Mouse (Mus musculus) erythroblast, adult 5-6 weeks (primary cell): ENCODE data around the gene Tspo2. TPM values are rescaled to one million over a fixed set of nuclear protein-coding genes. Genes with fewer than 3 reads are reported as not detected.
"Not testable (repeated sequence)": the region's sequence is repeated elsewhere in the genome, so short reads cannot be mapped to it uniquely, and the experiment has no call there.

Experiments
- ATAC-seq: replicated peaks from 2 replicates; pipeline ENCODE4 v1.8.0; 2016; ENCODE audit warnings: moderate number of reproducible peaks, mild to moderate bottlenecking, moderate TSS enrichment, inconsistent platforms; ENCODE audit not compliant: poor library complexity, low FRiP score, severe bottlenecking
- total RNA-seq, 2 experiments: library from RNA; stranded (forward) in 1 of 2; stranded (reverse) in 1 of 2; fragments of 150-400 nt in 1 of 2; fragments of 200-764, 138-1000 nt in 1 of 2; gene quantifications; 2 replicates each; pipeline versions ENCODE4 v1.2.3 to v1.2.4; 2015 to 2017; ENCODE audit warnings: low replicate concordance in 2 of 2

Tspo2 gene
- total RNA-seq (2015; ENCODE audit: low replicate concordance): 503 and 549 TPM in 2 replicates
- total RNA-seq (2017; ENCODE audit: low replicate concordance): 671 and 837 TPM in 2 replicates

DNA sequence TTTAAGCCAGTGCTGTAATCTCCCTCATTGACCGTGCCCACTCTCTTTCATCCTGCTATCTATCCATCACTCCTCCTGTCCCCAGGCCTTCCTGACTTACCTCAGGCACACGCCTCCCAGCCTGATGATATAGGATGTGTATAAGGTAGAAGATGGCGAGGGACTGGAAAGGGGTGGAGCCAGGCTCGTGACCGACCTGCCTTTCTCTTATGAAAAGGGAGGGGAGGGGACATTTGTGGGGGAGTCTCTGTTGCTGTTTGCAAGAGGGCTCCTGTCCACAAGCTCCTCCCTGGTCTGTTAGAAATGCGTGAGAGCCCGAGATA is at the start of gene Tspo2:
Gene Tspo2, minus strand, starts transcription at position 170 of the 323 bp plus-strand sequence.
- ATAC-seq: peak; percentile 63

DNA sequence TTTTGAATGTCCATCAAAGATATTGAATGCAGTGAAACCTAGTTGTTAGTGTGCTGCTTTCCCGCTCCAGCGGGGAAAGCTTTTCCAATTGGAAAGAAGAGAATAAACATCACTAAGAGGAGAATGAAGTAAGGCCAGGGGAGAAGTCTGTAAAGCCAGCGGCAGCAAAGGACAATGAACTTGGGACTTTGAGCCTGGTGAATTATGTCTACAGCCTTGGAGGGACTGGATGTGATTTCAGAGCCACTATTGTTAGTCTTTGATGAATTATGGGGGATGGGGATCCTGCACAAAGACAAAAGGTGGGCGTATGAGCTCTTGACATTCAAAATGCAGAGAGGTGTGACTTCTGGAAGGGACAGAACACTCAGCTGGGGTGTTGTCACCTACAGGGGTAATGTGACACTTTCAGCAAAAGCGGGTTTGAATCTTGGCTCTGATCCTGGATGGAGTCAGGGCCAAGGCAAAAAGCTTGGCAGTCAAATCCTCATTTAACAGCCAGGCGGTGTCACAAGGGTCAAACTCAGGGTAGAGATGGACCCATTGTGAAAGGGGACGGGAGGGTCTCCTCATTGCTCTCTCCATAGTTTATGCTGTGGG is 49.6 kb upstream of the Tspo2 start:
- no peak for ATAC-seq

DNA sequence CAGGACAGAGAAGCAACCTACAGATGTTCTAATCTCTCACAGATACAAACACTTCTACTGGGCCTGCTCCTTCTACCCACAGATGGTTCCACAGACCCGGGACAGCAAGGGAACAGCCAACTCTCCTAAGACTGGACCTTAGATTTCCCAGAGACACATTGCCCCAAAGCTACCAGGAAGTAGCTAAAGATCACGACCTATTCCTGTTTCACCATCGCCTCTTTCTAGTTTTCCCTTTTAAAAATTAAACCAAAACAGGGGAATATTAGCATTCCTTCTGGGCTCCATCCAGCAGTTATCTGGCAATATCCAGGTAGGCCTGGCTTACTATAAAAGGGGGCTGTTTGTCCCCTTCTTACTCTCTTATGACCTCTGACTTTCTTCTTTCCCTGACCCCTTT is 46.7 kb upstream of the Tspo2 start:
- ATAC-seq: no peak

DNA sequence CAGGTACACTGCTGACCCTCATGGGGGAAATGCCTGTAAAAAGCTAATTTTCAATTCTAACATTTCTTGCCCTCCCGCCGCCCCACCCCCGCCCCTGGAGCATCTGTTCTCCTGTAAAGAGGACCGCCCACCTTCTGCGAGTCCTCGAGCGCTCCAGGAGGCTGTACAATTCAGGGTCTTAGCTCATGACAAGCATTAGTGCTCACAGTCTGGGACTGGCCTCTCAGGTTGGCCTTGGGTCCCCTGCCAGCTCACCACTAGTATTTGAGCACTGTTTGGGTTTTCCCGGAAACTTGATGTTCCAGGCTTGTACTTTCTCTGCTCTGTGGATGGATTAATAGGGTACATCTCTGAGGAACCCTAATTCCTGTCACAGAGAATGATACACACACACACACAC is 42.7 kb upstream of the Tspo2 start:
- no peak for ATAC-seq

DNA sequence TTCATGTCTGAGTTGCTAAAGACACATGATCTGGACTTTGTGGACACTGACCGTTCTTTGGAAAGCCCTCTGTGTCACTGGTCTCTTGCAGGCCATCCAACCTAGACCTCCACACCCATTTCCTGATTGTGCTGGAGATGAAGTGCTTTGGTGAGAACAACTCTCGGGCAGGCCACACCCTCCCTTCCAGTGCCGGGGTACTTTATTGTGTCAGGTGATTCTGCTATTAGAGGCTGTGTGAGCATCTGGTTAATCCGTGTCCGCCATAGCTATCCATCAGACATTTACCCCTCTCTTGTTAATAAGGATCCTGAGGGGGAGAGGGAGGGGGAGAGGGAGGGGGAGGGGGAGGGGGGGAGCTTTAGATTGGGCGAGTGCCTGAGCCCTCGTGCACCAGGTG is 42.3 kb upstream of the Tspo2 start:
- ATAC-seq: no peak

DNA sequence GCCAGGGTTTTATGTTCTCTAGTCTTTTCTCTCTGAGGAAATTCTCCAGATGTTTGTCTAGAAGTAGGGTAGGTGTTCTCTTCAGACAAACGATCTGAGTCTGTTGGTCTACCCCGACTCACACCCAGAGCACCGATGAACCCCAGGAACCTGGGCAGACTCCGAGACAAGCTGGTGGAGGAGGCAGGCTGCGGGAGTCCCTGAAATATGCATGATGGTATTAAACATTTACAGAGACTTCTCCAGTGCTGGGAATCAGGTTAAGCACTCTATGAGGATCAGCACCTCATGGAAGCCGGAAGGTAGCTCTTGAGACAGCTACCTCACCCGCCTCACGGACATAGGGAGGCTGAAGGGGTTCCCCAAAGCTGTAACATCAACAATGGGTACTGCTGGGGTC is 41.3 kb upstream of the Tspo2 start:
- no peak for ATAC-seq

DNA sequence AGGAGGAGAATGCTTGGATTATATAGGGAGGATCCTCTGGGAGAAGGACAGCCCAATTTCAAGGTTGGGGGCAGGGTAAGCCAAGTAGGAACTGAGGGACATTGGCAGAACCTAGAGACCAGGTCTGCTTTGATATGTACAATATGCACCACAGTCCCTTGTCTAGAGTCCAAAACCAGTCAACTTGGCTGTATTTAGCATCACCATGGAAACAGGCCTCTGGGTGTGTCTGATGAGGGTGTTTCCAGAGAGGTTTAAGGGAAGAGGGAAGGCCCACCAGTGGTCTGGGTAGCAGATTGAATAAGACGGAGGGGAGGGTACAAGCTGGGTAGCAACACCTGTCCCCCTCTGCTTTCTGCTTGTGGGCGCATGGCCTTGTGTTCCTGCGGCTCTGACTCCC is 38.1 kb upstream of the Tspo2 start:
- no peak for ATAC-seq

DNA sequence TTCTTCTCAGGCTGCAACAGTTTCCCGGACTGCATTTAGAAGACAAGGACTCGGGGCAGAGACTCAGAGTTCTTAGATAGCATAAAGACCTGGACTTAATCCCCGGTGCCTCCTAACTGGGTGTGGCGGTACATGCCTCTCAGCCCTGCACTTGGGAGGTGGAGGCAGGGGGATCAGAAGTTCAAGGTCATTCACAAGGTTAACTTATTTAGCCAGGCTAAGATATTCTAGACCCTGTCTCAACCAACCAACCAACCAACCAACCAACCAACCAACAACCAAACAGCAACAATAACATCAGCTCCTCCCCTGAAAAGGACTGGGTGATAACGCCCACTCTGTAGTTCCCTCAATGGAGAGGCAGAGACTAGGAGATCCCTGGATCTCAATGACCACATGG is 32.9 kb upstream of the Tspo2 start:
- ATAC-seq: no peak

DNA sequence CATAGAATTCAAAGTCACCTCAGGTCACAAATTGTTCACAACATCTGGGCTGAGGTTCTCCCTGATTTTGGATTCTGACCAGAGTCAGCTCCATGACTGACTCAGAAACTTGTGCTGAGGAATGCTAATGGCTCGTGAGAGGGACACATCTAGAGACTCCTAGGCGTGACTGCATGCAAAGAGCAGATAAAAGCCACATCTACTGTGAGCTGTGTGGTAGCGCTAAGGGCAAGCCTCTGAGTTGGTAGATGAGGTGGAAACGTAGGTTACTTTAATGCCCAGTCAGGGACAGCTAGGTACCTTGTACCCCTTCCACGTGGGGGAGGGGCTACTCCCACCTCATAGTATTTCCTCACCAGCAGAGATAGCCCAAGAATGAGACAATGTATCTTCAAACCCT is 32.4 kb upstream of the Tspo2 start:
- no peak; the same call in 1 of the 2 replicates for ATAC-seq

DNA sequence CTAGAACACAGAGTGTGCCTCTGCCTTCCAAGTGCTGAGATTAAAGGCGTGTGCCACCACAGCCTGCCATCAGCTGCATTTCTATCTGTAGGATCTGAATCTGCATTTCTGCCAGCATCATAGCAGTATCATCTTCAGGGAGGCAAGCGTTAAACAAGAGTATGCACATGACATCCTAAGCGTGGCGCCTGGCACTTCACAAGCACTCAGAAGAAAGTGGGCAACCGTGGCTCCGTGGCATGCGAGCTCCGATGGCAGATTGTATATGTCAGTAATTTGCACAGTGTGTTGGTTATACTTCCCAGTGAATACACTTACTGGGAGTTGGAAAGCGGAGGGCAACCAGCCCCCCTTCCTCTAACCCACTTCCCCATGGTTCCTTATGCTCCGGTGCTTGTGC is 28.6 kb upstream of the Tspo2 start:
- no peak for ATAC-seq

DNA sequence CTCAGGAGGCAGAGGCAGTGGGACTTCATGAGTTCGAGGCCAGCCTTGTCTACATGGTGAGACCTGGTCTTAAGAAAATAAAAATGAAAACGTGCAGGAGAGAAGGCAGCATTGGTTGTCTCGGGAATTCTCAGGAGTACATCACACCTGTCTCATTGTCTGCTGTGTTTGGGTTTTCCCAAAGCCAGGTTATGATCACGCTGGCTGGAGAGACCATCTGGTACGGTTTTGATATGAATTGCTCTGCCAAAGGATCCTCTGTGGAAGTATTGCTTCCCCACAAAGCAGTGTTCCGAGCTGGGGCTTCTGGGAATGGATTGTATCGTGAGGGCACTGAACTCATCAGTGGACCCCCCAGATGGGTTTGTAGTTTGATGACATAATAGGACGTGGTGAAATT is 24.1 kb upstream of the Tspo2 start:
- ATAC-seq: no peak

DNA sequence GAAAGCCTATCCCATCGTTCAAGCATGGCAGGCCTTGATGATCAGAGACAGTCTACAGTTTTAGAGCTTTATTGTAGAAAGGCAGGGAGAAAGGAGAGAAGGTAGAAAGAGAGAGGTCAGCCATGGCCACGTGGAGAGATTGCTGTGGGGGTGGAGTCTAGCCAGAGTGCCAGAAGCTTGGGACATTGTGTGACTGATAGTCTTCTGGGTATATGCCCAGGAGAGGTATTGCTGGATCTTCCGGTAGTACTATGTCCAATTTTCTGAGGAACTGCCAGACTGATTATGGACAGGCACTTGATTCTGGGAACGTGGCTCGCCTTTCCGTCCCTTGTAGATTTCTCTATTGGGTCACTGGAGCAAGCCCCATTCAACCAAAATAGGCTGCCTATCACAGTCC is 23.0 kb upstream of the Tspo2 start:
- not testable (repeated sequence) for ATAC-seq

DNA sequence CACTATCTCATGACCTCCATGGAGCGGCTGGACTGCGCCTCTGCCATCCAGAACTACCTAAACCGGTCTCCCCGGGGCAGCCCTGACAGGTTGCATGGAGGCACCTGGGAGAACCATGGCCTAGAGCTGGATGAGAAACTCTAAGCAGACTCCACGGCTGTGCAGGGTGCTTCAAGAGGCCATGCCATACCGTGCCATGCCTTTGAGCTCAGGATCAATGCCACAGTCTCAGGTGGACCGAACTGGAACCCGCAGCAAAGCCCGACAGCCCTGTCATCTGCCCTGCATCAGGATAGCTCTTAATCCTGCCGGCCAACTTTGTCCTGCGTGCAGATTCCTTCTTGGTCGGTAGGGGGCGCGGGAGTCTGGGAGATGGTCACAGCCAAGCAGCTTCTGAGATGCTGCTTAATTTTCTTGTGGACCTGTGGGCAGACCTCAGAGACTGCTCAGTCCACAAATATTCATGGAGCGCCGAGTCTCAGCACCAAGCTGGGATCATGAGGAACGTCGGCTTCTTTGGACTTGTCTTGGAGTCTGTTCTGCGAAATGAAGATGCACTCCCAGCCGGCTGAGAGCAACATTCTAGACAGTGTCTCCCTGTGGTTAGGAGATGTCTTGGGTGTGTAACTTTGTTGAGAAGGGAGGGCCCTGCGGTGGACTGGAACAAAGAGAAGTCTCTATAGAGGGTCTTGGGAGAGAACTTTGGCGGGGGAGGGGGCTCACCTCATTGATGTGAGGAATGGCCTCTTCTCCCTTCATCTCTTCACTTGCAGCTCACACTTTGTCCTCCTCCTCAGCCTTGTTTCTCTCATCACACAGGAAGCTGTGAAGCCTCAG is 16.3 kb upstream of the Tspo2 start:
- ATAC-seq: peak; percentile 86

DNA sequence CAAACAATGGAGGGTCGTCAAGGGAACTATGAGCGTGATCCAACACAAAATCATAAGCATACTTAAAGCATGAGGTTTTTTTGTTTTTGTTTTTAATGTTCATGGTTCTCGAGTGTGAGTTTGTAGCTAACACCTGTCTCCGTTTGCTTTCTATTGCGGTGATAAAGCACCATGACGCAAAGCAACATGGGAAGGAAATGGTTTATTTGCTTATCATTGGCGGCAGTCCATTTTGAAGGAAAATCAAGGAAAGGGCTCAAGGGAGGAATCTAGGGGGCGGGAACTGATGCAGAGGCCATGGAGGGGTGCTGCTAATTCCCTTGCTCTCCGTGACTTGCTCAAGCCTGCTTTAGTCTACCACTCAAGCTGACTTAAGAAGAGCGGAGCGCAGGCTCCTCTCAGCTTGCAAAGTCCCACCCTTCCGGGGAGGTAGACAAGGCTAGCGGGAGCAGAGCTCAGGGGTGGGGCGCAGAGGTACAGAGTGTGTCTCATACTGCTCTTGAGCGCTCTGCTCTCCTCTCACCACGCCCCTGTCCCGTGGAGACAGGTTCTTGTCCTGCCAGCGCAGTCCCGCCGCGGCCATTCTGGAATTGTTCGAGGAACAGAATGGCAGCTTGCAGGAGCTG is 15.6 kb upstream of the Tspo2 start:
- peak; percentile 70 for ATAC-seq

DNA sequence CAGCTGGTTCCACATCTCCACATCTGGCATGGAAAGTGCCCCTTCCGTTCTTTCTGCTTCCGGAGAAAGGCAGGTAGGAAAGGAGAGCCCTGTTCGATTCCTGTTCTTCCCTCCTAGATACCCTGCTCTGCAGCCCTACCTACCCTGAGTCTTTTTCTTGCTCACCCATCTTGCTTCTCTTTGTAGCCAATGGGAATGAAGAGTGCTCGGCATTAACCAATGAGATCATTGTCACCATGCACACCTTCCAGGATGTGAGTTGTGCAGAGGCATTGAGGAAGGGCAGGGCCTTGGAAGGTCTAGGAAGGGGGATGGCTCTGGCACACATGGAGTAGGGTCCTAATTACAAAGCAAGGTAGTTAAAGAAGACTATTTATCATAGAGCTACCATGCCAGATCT is 12.1 kb upstream of the Tspo2 start:
- no peak for ATAC-seq

DNA sequence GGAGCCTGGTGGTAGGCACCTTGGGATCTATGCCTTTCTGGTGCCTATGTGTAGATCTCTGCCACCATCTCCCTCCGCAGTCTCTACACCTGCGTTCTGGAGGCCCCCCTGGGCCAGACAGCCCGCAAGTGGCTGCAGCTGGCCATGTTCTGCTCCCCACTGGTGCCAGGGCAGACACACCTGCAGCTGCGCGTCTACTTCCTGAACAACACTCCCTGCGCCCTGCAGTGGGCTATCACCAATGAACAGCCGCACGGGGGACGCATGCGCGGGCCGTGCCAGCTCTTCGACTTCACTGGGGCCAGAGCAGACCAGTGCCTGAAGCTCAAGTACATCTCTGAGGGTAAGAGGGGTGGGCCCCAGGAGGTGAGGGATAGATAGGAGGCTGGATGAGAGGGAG is 10.8 kb upstream of the Tspo2 start:
- peak; percentile 64 for ATAC-seq

DNA sequence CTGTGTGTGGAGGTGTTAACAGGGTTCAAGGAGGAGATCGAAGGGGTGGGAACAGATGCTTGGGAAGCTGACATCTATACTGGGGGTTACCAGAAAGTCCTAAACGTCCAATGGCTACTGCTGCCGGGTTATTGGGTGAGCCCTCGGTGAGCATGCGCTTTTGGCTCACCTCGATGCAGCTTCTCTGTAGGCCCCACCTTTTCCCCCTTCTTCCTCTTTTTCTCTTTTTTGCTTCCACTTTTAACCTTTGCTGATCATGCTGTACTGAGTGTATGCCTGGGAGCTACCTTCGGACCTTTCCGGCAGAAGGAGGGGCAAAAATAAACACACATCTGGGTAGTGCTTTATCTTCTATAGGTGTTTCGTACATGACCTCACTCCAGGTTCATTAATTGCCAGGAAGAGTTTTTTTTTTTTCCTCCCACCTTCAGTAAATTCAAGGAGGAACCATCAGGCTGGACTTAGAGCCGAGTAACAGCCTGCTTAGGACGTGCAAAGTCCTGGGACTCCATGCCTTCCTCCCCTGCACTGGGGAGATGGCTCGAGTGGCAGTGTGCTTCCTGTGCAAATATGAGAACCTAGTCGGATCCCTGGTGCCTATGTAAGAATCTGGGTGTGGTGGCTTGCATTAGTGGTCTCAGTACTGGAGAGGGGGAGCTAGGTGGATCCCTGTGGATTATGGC is 6.8 kb upstream of the Tspo2 start:
- ATAC-seq: no peak

DNA sequence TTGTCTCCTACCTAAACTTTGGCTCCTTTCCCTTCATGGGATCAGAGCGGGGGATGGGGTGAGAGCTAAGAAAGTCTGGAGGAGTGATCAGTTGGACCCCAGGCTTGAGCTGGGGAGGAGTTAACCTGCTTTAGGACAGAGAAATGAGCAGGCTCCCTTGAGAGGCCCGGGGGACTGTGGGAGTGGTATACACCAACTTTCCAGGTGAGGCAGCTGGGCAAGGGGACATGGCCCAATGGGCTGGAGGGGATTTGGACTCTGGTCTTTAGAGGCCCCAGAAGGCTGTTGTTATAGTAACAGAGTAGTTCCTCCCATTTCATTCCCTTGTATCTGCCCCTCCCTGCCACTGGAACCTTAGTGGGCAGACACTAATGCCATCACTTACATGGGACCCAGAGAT is 4.6 kb upstream of the Tspo2 start:
- ATAC-seq: no peak

DNA sequence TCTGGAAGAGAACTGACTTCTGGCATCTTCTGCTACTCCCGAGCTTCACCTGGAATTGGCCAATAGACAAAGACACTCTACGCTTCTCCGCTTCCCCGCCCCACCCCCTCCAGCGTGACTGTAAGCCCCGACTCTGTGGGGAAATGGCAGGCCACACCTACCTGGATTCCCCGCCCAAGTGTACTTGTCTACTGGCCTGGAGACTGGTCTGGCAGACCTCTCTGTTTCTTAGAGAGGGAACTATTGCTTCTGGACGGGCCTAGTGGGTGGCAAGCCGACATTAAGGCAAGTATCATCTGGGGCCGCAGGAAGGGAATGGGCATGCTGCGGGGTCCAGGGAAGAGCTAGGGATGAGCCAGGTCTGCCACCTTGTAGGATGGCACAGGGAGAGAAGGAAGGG is 3.4 kb upstream of the Tspo2 start, which contains the start of gene Unc5cl:
Gene Unc5cl, plus strand, starts transcription at position 214 of the 400 bp plus-strand sequence.
- no peak for ATAC-seq

DNA sequence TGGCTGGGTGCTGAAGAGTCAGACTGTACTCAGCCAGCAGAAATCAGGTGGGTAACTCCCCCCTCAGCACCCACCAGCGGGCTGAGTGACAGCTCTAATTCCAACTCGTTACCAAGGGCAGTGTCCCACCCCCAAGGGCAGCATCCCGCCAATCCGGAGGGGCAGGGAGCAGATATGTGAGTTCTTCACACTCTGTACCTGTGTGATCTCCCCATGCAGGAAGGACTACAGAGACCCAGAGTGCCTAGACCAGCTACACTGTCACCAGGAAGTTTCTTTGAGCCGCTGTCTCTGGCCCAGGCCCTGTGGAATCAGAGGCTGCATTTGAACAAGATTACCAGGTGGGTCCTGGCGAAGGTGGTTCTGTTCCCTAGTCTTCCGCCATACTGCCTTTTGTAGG is 2.9 kb upstream of the Tspo2 start:
- no peak for ATAC-seq

DNA sequence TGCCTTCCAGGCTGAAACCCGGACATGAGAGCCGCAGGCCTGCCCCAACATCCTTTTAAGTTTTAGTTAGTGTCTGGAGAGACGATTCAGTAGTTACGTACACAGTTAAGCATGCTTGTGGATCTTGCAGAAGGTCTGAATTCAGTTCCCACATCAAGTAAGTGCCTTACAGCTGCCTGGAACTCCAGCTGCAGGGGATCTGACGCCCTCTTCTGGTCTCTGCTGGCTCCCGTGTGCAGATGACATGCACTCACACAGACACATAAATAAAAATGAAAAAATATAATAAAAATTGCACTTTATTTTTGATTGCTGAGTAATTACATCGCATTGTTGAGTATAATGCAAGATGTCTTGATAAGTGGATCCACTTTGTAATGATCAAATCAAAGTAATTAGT is 2.2 kb upstream of the Tspo2 start:
- ATAC-seq: no peak
